Mouse (Mus musculus) intestine, postnatal 0 days (tissue): ENCODE results near the gene Aasdh. TPM values are rescaled to one million over a fixed set of nuclear protein-coding genes. Genes with fewer than 3 reads are reported as not detected.
A peak's percentile ranks its signal among the peaks of the same experiment; 100 is the strongest.

Source experiments
- ATAC-seq: fragments of 200-750 bp; cut with Nextera tagmentation; 2 replicates; pipeline ENCODE4 v1.8.0; 2017; ENCODE audit warnings: mild to moderate bottlenecking, moderate TSS enrichment, moderate library complexity
- H3K27ac ChIP-seq: fragments of 300-500 bp; sonication (generic); 2 replicates; pipeline ENCODE4 v1.5.1; 2014; ENCODE audit warnings: mild to moderate bottlenecking, low read depth, low read length, moderate library complexity
- H3K27me3 ChIP-seq: fragments of 300-500 bp; sonication (generic); replicated peaks from 2 replicates; pipeline ENCODE4 v1.6.1; 2014; ENCODE audit warnings: low read length, mixed read lengths; ENCODE audit not compliant: control insufficient read depth, insufficient read depth
- H3K36me3 ChIP-seq: fragments of 300-500 bp; sonication (generic); 2 replicates; pipeline ENCODE4 v1.6.1; 2014; ENCODE audit warnings: mild to moderate bottlenecking, moderate library complexity; ENCODE audit not compliant: control insufficient read depth, insufficient read depth
- H3K4me1 ChIP-seq: fragments of 300-500 bp; sonication (generic); replicated peaks from 2 replicates; pipeline ENCODE4 v1.6.1; 2014; ENCODE audit warnings: antibody characterized with exemption, low read length, mixed read lengths; ENCODE audit not compliant: control insufficient read depth, insufficient read depth
- H3K4me2 ChIP-seq: fragments of 300-500 bp; sonication (generic); replicated peaks from 2 replicates; pipeline ENCODE4 v1.6.1; 2014; ENCODE audit warnings: low read depth, mild to moderate bottlenecking, moderate library complexity
- H3K4me3 ChIP-seq: fragments of 300-500 bp; sonication (generic); 2 replicates; pipeline ENCODE4 v1.5.1; 2014; ENCODE audit warnings: low read depth, low read length
- H3K9ac ChIP-seq: fragments of 300-500 bp; sonication (generic); 2 replicates; pipeline ENCODE4 v1.6.1; 2014; ENCODE audit warnings: mild to moderate bottlenecking, low read depth, low read length
- H3K9me3 ChIP-seq: fragments of 300-500 bp; sonication (generic); 2 replicates; pipeline ENCODE4 v1.6.1; 2016; ENCODE audit warnings: mixed run types; ENCODE audit not compliant: control insufficient read depth
- CTCF ChIP-seq: sonication (generic); IDR thresholded peaks from 2 replicates; pipeline ENCODE4 v1.5.1; 2016; ENCODE audit warnings: low read depth, mild to moderate bottlenecking, control low read depth, antibody characterized with exemption, moderate library complexity
- WGBS: fragments of 180-500 bp; shearing (Covaris S2); extraction: QIAGEN DNeasy Blood & Tissue Kit; methylation state at CpG from one replicate; pipeline ENCODE4 v1.1.7; 2014; 5-methylcytosine and 5-hydroxymethylcytosine counted together
- polyA plus RNA-seq: library from polyadenylated mRNA; unstranded; fragments of >200 nt; fragmentation: Nextera tagmentation; extraction: Ambion mirVana; gene quantifications from 2 replicates; pipeline ENCODE4 v1.2.1, GENCODE M21; 2015

Aasdh gene
- polyA plus RNA-seq = 4.1 and 7.5 TPM in 2 replicates

DNA sequence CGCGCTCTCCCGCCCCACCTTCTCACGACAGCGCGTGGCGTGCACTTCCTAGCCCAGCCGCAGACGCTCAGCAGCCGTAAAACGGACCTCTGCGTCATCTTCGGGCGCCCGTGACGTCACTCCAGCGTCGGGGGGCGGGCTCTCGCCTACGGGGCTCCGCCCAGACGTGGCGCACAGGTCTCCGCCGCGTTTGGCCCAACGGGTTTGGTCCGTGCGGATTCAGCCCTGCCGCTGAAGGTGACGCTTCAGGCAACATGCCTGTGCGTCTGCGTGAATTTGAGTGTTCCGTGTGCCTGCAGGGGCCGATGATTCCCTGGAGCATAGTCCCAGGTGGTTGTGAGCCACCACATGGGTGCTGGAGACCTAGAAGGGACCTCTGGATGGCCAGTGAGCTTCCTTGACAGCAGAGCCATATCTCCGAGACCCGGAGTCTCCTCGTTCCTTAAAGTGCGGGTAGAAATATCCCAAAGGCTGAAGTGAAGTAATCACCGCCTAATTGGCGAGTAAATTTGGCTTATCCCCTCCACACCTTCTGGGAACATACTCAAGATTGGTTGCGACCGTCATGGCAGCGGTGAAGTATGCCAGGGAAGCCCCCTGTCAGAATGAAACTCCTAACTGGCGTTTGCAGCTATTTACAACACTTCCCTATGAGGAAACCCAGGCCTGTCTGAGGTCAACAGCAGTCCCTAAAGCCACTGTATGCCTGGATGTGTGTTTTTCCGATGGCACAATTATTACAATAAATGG, at the start of gene Aasdh:
Gene Aasdh (minus strand): TSS at position 110 of the 750 bp plus-strand sequence.
- Histone ChIP-seq H3K36me3 (no peaks in the 10 kb centered on the region), H3K27me3 (no peaks in the 10 kb centered on the region), H3K4me3 (peak within 1 kb of the TSS; percentile 72), H3K9me3 (no peaks in the 10 kb centered on the region), H3K9ac (peak within 1 kb of the TSS; percentile 77), H3K27ac (peak within 1 kb of the TSS; percentile 82), H3K4me2 (peak within 1 kb of the TSS; percentile 81), H3K4me1 (no peaks in the 10 kb centered on the region)
- peak; percentile 53 for TF ChIP-seq CTCF
- WGBS = under 1% methylated on average over 47 of the region's 47 CpGs
- peak; percentile 97 for ATAC-seq

DNA sequence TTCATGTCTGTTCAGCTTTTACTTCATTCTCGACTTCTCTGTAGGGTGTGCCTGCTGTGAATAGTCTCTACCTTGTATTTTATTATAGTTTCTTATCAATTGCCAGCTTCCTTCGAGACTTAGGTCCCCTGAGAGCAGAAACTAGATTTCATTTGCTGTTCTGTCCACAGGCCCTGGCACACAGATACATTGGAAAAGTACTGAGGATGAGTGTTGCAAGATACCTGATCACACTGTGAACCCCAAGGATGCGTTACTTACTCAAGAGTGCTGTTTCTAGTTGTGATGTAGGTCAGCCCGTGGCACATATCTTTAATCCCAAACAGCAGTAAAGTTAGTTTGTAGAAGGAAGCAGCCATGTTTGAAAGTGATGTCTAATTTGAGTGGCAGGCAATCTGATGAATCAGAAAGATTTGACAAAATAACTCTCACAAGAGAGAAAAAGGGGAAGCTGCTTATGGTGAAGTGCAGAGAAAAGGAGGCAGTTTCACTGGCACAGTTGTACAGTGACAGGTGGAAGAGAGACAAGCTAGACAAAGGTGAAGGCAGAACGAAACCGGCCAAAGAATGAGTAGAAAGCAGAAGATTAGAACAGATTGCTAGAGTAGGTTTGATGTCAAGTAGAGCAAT, 49.1 kb upstream of the Aasdh start:
- no peaks in the 10 kb centered on the region for H3K27me3 ChIP-seq
- no peaks in the 10 kb centered on the region for H3K9me3 ChIP-seq
- TF ChIP-seq CTCF = no peak
- ATAC-seq = no peak
- no peak overlapping the region for H3K9ac ChIP-seq
- H3K27ac ChIP-seq = no peak overlapping the region
- 54% methylated on average over 6 of the region's 6 CpGs for WGBS
- peaks cover 23% of the 10 kb centered on the region for H3K36me3 ChIP-seq
- no peaks in the 10 kb centered on the region for H3K4me1 ChIP-seq
- H3K4me2 ChIP-seq = no peak overlapping the region
- H3K4me3 ChIP-seq = no peak overlapping the region

- H3K36me3 ChIP-seq = peaks cover 19% of the 10 kb centered on the region
- no peak overlapping the region for H3K27ac ChIP-seq
- no peak overlapping the region for H3K9ac ChIP-seq
- H3K4me1 ChIP-seq = no peaks in the 10 kb centered on the region
- no peak for TF ChIP-seq CTCF
- no peaks in the 10 kb centered on the region for H3K27me3 ChIP-seq
- H3K4me2 ChIP-seq = no peak overlapping the region
- ATAC-seq = no peak
- H3K4me3 ChIP-seq = no peak overlapping the region
- no peaks in the 10 kb centered on the region for H3K9me3 ChIP-seq
- WGBS = 45% methylated on average over 3 of the region's 3 CpGs
Measured at GRCm38 (mm10) chr5:76953794-76954193, 48.5 kb upstream of the Aasdh start.

DNA sequence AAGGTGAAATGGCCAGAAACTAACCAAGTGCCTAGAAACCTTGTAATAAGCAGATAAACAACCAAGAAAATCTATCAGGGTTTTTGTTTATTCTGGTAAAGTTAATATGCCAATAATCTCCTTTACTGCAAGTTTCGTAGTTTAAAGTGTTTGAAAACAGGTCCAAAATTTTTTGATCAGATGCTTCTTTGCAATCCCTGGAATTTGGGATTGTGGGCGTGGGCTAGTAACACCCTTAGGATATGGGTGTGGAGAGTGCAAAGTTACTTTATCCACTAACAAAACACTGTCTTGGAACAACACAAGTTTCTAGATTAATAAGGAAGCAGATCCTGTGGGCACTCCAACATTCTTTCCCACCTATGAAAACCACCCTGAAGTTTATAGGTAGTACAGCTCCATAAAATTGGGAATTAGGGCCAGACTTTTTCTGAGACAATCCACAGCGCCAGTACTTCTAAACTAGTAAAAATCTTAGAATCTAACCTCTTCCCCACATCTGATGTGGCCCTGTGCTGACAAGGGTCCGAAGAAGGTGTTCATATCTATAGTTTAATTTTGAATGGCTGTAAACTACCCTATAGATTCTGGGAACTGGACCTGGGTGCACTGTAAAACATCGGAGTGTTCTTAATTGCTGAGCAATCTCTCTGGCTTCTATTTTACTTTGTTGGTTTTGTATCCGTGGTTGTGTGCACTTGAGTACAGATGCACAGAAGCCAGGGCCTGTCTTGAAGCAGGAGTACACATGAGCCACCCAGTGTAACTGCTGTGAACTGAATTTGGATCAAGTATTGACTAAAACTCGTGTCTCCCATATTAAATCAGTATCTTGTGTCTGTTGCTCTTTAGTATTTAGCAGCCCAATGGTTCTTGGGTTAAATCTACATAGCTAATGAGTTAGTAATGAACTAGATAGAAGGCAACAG, 47.1 kb upstream of the Aasdh start:
- 10% methylated on average over 7 of the region's 7 CpGs for WGBS
- H3K4me2 ChIP-seq = peak overlapping the region; percentile 90
- peak overlapping the region; percentile 59 for H3K9ac ChIP-seq
- peak overlapping the region; percentile 73 for H3K4me3 ChIP-seq
- peak overlapping the region; percentile 71 for H3K27ac ChIP-seq
- H3K27me3 ChIP-seq = no peaks in the 10 kb centered on the region
- H3K4me1 ChIP-seq = no peaks in the 10 kb centered on the region
- H3K9me3 ChIP-seq = no peaks in the 10 kb centered on the region
- peaks cover 5% of the 10 kb centered on the region; the same call in 1 of the 2 replicates for H3K36me3 ChIP-seq
- ATAC-seq = no peak
- no peak for TF ChIP-seq CTCF

DNA sequence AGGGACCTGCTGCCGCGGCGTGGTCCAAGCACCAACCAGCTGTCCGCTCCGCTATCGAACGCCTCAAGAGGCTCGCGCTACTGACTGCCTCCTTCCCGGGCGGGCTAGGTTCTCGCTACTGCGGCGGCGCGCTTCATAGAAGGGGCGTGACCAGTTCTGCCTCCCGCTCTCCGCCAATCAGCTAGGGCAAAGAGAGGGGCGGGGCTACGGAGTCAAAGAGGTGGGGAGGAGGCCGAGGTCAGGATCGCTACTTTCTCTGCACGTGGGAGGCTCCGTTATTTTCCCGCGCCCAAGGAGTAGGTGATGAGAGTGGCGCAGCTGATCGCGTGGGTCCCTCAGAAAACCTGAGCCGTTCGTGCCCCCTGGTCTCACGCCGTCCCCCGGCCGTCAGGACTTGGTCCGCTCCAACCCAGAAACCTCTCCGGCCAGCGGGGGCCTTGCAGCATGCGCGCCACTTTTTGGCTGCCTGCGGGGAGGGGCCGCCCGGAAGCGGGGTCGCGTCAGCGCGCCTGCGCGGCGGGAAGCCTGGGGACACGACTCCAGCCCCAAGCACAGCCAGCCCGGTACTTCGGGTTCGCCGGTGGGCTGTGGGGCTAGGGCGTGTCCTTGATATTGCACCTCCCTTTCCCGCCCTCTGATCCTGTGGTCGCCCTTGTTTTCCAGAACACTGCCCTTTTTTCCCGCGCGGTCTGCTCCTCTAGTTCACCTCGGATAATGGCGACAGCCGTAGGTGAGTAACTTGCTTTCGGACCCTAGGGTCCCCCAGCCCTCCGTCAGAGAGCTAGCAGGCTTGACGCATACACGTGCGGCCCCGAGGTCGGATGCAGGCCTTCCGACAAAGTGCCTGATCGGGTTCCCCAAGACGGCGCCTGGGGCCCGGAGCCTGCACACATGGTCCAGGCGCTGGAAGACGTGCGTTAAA, 46.1 kb upstream of the Aasdh start, which contains the start of the genes Paics and Ppat:
Gene Paics (plus strand): TSS at position 202 of the 922 bp plus-strand sequence.
Gene Ppat (minus strand): TSS at position 473 of the 922 bp plus-strand sequence.
- Histone ChIP-seq H3K4me3 (peak within 1 kb of the TSS; percentile 73), H3K4me2 (peak within 1 kb of the TSS; percentile 90), H3K4me1 (no peaks in the 10 kb centered on the region), H3K9ac (peak within 1 kb of the TSS; percentile 59), H3K27me3 (no peaks in the 10 kb centered on the region), H3K27ac (peak within 1 kb of the TSS; percentile 71), H3K36me3 (peaks cover under 1% of the 10 kb centered on the region; the same call in 1 of the 2 replicates), H3K9me3 (no peaks in the 10 kb centered on the region)
- WGBS = under 1% methylated on average over 81 of the region's 81 CpGs
- ATAC-seq = peak; percentile 96
- TF ChIP-seq CTCF = peak; percentile 24; the same call in 1 of the 2 replicates
